Mouse (Mus musculus) limb, embryonic 12.5 days (tissue): ENCODE data around the gene Fto. TPM values are rescaled to one million over a fixed set of nuclear protein-coding genes. Genes with fewer than 3 reads are reported as not detected.

Experiments
- ATAC-seq: fragments of 200-750 bp; cut with Nextera tagmentation; 2 replicates; pipeline ENCODE4 v1.8.0; 2017; ENCODE audit warnings: low read depth, moderate TSS enrichment; ENCODE audit not compliant: insufficient number of reproducible peaks, insufficient read depth, low FRiP score, low TSS enrichment
- H3K27ac ChIP-seq: fragments of 300-500 bp; sonication (generic); 2 replicates; pipeline ENCODE4 v1.5.1; 2016; ENCODE audit warnings: mild to moderate bottlenecking, moderate library complexity
- H3K27me3 ChIP-seq: fragments of 300-500 bp; sonication (generic); 2 replicates; pipeline ENCODE4 v1.6.1; 2016; ENCODE audit warnings: mild to moderate bottlenecking, moderate library complexity
- H3K36me3 ChIP-seq: fragments of 300-500 bp; sonication (generic); 2 replicates; pipeline ENCODE4 v1.6.1; 2016; ENCODE audit warnings: mild to moderate bottlenecking, moderate library complexity
- H3K4me1 ChIP-seq: fragments of 300-500 bp; sonication (generic); replicated peaks from 2 replicates; pipeline ENCODE4 v1.6.1; 2016
- H3K4me2 ChIP-seq: fragments of 300-500 bp; sonication (generic); 2 replicates; pipeline ENCODE4 v1.6.1; 2016; ENCODE audit warnings: mild to moderate bottlenecking, moderate library complexity
- H3K4me3 ChIP-seq: fragments of 300-500 bp; sonication (generic); replicated peaks from 2 replicates; pipeline ENCODE4 v1.5.1; 2016; ENCODE audit warnings: mild to moderate bottlenecking
- H3K9ac ChIP-seq: fragments of 300-500 bp; sonication (generic); replicated peaks from 2 replicates; pipeline ENCODE4 v1.6.1; 2016; ENCODE audit warnings: mild to moderate bottlenecking, moderate library complexity
- H3K9me3 ChIP-seq: fragments of 300-500 bp; sonication (generic); 2 replicates; pipeline ENCODE4 v1.6.1; 2016; ENCODE audit warnings: mild to moderate bottlenecking, moderate library complexity
- WGBS: fragments of 180-500 bp; shearing (Covaris S2); methylation state at CpG from one replicate; pipeline ENCODE4 v1.1.7; 2016; 5-methylcytosine and 5-hydroxymethylcytosine counted together
- polyA plus RNA-seq: library from polyadenylated mRNA; unstranded; fragments of >200 nt; fragmentation: Nextera tagmentation; extraction: Ambion mirVana; gene quantifications from 2 replicates; pipeline ENCODE4 v1.2.1, GENCODE M21; 2016

The Fto gene
- polyA plus RNA-seq: 92.1 and 96.3 TPM in 2 replicates

- Histone ChIP-seq H3K36me3 (peaks cover 3% of the 10 kb centered on the region), H3K9me3 (no peaks in the 10 kb centered on the region), H3K27me3 (no peaks in the 10 kb centered on the region), H3K4me1 (peaks cover 32% of the 10 kb centered on the region), H3K27ac (peak within 1 kb of the TSS; percentile 54; the same call in 1 of the 2 replicates), H3K9ac (peak within 1 kb of the TSS; percentile 83), H3K4me3 (peak within 1 kb of the TSS; percentile 62), H3K4me2 (peak within 1 kb of the TSS; percentile 80)
- ATAC-seq: peak; percentile 100
- 1% methylated on average over 59 of the region's 59 CpGs for WGBS
Measured at GRCm38 (mm10) chr8:91312835-91313832, at the start of gene Fto, which contains the start of gene Rpgrip1l. Fto (plus strand) TSS chr8:91313525. Rpgrip1l (minus strand) TSS chr8:91313262.

- H3K36me3 ChIP-seq: 0 out of 2 replicates have a peak, but pooled peaks cover 5% of the 10 kb centered on the region
- WGBS: 85% methylated on average over 3 of the region's 3 CpGs
Measured at GRCm38 (mm10) chr8:91263939-91264338, 49.4 kb upstream of the Fto start.

GRCm38 (mm10) chr8:91264564-91264963 is 48.8 kb upstream of the Fto start:
- Histone ChIP-seq H3K36me3 (peaks cover 8% of the 10 kb centered on the region; the same call in 1 of the 2 replicates), H3K27me3 (no peaks in the 10 kb centered on the region)
- ATAC-seq: no peak

More at GRCm38 (mm10) chr8:91263939-91264338, 49.4 kb upstream of the Fto start:
- no peak overlapping the region for H3K9ac ChIP-seq
- H3K27ac ChIP-seq: no peak overlapping the region
- no peaks in the 10 kb centered on the region for H3K4me1 ChIP-seq
- no peaks in the 10 kb centered on the region for H3K27me3 ChIP-seq
- H3K9me3 ChIP-seq: no peaks in the 10 kb centered on the region
- H3K4me2 ChIP-seq: no peak overlapping the region
- no peak overlapping the region for H3K4me3 ChIP-seq
- no peak for ATAC-seq

GRCm38 (mm10) chr8:91269374-91269958 is 43.9 kb upstream of the Fto start:
- no peaks in the 10 kb centered on the region for H3K27me3 ChIP-seq

More at GRCm38 (mm10) chr8:91264564-91264963, 48.8 kb upstream of the Fto start:
- Histone ChIP-seq H3K9me3 (no peaks in the 10 kb centered on the region), H3K9ac (no peak overlapping the region), H3K4me1 (no peaks in the 10 kb centered on the region), H3K4me3 (no peak overlapping the region), H3K27ac (no peak overlapping the region), H3K4me2 (no peak overlapping the region)

GRCm38 (mm10) chr8:91273493-91273892 is 39.8 kb upstream of the Fto start:
- Histone ChIP-seq H3K4me3 (no peak overlapping the region), H3K27me3 (no peaks in the 10 kb centered on the region), H3K9ac (no peak overlapping the region), H3K27ac (no peak overlapping the region), H3K36me3 (peaks cover 18% of the 10 kb centered on the region), H3K4me2 (no peak overlapping the region), H3K9me3 (peaks cover 5% of the 10 kb centered on the region; the same call in 1 of the 2 replicates), H3K4me1 (no peaks in the 10 kb centered on the region)
- 92% methylated on average over 5 of the region's 5 CpGs for WGBS
- ATAC-seq: no peak

More at GRCm38 (mm10) chr8:91269374-91269958, 43.9 kb upstream of the Fto start:
- H3K9ac ChIP-seq: no peak overlapping the region
- no peaks in the 10 kb centered on the region for H3K4me1 ChIP-seq
- H3K36me3 ChIP-seq: peaks cover 18% of the 10 kb centered on the region
- no peak for ATAC-seq
- H3K4me2 ChIP-seq: no peak overlapping the region
- 80% methylated on average over 2 of the region's 2 CpGs for WGBS
- no peaks in the 10 kb centered on the region for H3K9me3 ChIP-seq
- no peak overlapping the region for H3K27ac ChIP-seq
- H3K4me3 ChIP-seq: no peak overlapping the region

- Histone ChIP-seq H3K9me3 (peaks cover 5% of the 10 kb centered on the region; the same call in 1 of the 2 replicates), H3K36me3 (peaks cover 14% of the 10 kb centered on the region), H3K9ac (no peak overlapping the region), H3K27me3 (no peaks in the 10 kb centered on the region), H3K4me2 (no peak overlapping the region), H3K27ac (no peak overlapping the region), H3K4me3 (no peak overlapping the region), H3K4me1 (no peaks in the 10 kb centered on the region)
- no peak for ATAC-seq
- 89% methylated on average over 2 of the region's 2 CpGs for WGBS
Measured at GRCm38 (mm10) chr8:91276337-91276736, 37.0 kb upstream of the Fto start.

- Histone ChIP-seq H3K27ac (no peak overlapping the region), H3K9ac (no peak overlapping the region), H3K4me1 (no peaks in the 10 kb centered on the region; the same call in 1 of the 2 replicates), H3K4me3 (no peak overlapping the region), H3K36me3 (peaks cover 5% of the 10 kb centered on the region), H3K9me3 (peaks cover 5% of the 10 kb centered on the region; the same call in 1 of the 2 replicates), H3K27me3 (no peaks in the 10 kb centered on the region), H3K4me2 (no peak overlapping the region)
- ATAC-seq: no peak
- WGBS: 79% methylated on average over 5 of the region's 5 CpGs
Measured at GRCm38 (mm10) chr8:91278060-91278459, 35.3 kb upstream of the Fto start.

GRCm38 (mm10) chr8:91280467-91281212 is 32.7 kb upstream of the Fto start:
- H3K9ac ChIP-seq: no peak overlapping the region
- peaks cover 5% of the 10 kb centered on the region; the same call in 1 of the 2 replicates for H3K9me3 ChIP-seq
- peaks cover 5% of the 10 kb centered on the region; the same call in 1 of the 2 replicates for H3K36me3 ChIP-seq
- H3K4me2 ChIP-seq: no peak overlapping the region
- no peak overlapping the region for H3K27ac ChIP-seq
- WGBS: 67% methylated on average over 11 of the region's 11 CpGs
- no peak for ATAC-seq
- H3K4me1 ChIP-seq: no peaks in the 10 kb centered on the region; the same call in 1 of the 2 replicates
- no peaks in the 10 kb centered on the region for H3K27me3 ChIP-seq
- H3K4me3 ChIP-seq: no peak overlapping the region

- Histone ChIP-seq H3K9me3 (no peaks in the 10 kb centered on the region), H3K4me3 (no peak overlapping the region), H3K27me3 (no peaks in the 10 kb centered on the region), H3K36me3 (no peaks in the 10 kb centered on the region), H3K27ac (no peak overlapping the region), H3K4me1 (no peaks in the 10 kb centered on the region; the same call in 1 of the 2 replicates), H3K9ac (no peak overlapping the region), H3K4me2 (no peak overlapping the region)
- ATAC-seq: no peak
- 80% methylated on average over 8 of the region's 8 CpGs for WGBS
Measured at GRCm38 (mm10) chr8:91281545-91281944, 31.8 kb upstream of the Fto start.

- WGBS: 65% methylated on average over 5 of the region's 5 CpGs
- Histone ChIP-seq H3K27ac (no peak overlapping the region), H3K4me2 (no peak overlapping the region), H3K4me1 (peaks cover 4% of the 10 kb centered on the region), H3K9ac (no peak overlapping the region), H3K9me3 (no peaks in the 10 kb centered on the region), H3K4me3 (no peak overlapping the region), H3K27me3 (no peaks in the 10 kb centered on the region), H3K36me3 (no peaks in the 10 kb centered on the region)
- no peak for ATAC-seq
Measured at GRCm38 (mm10) chr8:91282655-91283054, 30.7 kb upstream of the Fto start.
